ENCODE assay signal across 9 mouse cellular contexts in genomic region chr11:114791891-114792411, GRCm38 (mm10). TPM values are rescaled to one million over a fixed set of nuclear protein-coding genes. Genes with fewer than 3 reads are reported as not detected.
DNase-seq lines count a peak whose midpoint lies in the region; ATAC-seq and TF ChIP-seq lines count a peak whose summit lies in the region.
"Had no signal": no experiment of that assay in that cellular context is flagged by ENCODE, and none has a peak within 500 bp of the region (broad histone marks: within the 10 kb centered on the region; RNA-seq: fewer than 3 reads in every experiment).

No protein-coding gene starts in this region.

- 0 out of 2 replicates have a peak overlapping the region, but pooled peaks have one; percentile 16 for H3K9ac ChIP-seq in limb, embryonic 14.5 days (ENCODE audit: low read depth, low read length, severe bottlenecking)

- peak; percentile 26 to 37 for DNase-seq in layer of hippocampus, adult 2 months (ENCODE audit: low spot score in 2 of 2)
- DNase-seq in layer of hippocampus, adult 9-10 months (ENCODE audit: low spot score): no peak
- peak; percentile 85 for DNase-seq in cerebellum, adult 9-11 months
- DNase-seq in frontal cortex, postnatal 14 days (ENCODE audit: low spot score in 2 of 2): peak; percentile 30 to 48
- peak; percentile 40 for DNase-seq in limb, embryonic 14.5 days (ENCODE audit: low spot score)
- peak; percentile 49 for DNase-seq in retina, postnatal 7 days (ENCODE audit: low read depth, low spot score)
- no peak for DNase-seq in urinary bladder, postnatal 36 days (ENCODE audit: low spot score in 2 of 2)
- no peak for DNase-seq in gastrocnemius, adult 8-10 months (ENCODE audit: low spot score in 2 of 2)

- H3K36me3 ChIP-seq in limb, embryonic 14.5 days (ENCODE audit: control insufficient read depth, insufficient read depth, low read length): no peaks in the 10 kb centered on the region

- H3K4me1 ChIP-seq in limb, embryonic 14.5 days (ENCODE audit: control insufficient read depth, insufficient read depth, low read length): peaks cover 7% of the 10 kb centered on the region; the same call in 1 of the 2 replicates

- TF ChIP-seq POLR2A in limb, embryonic 14.5 days (IDR thresholded peaks at IDR 0.05; ENCODE audit: borderline replicate concordance, extremely low read depth, insufficient read depth, insufficient read length): no peak

- no peak for ATAC-seq in limb, embryonic 14.5 days (ENCODE audit: low FRiP score, low read depth)

- no peaks in the 10 kb centered on the region for H3K9me3 ChIP-seq in limb, embryonic 14.5 days (ENCODE audit: control insufficient read depth, low read length)

- peak overlapping the region; percentile 87 for H3K4me2 ChIP-seq in limb, embryonic 14.5 days (replicated peaks; ENCODE audit: low read depth, low read length, severe bottlenecking)

- no peak for TF ChIP-seq CTCF in layer of hippocampus, adult 2 months (conservative IDR thresholded peaks at IDR 0.05)

- H3K27me3 ChIP-seq in limb, embryonic 14.5 days (ENCODE audit: control insufficient read depth, insufficient read depth, low read length): peaks cover 70% of the 10 kb centered on the region

- peak overlapping the region; percentile 65 for H3K4me3 ChIP-seq in layer of hippocampus, adult 2 months
- peak overlapping the region; percentile 45 for H3K4me3 ChIP-seq in limb, embryonic 14.5 days (replicated peaks; ENCODE audit: low read length)

- 1% methylated on average over 29 of the region's 59 CpGs for whole genome bisulfite sequencing in limb, embryonic 14.5 days

- H3K27ac ChIP-seq in layer of hippocampus, adult 2 months: peak overlapping the region; percentile 88
- H3K27ac ChIP-seq in limb, embryonic 14.5 days (replicated peaks; ENCODE audit: low read depth, low read length): no peak overlapping the region
- H3K27ac ChIP-seq: macrophage had no signal

RNA-seq across cellular contexts. Expression of gene Btbd17, which starts 3.8 kb away (rescaled TPM):
- total RNA-seq in layer of hippocampus, adult 2 months (2021): 10 to 100 TPM; 21.7 to 22.9 TPM
- polyA plus RNA-seq in limb, embryonic 14.5 days (2012; rRNA removed): 2.7 and 3.2 TPM in 2 replicates
- 1.00 and 1.4 TPM in 2 replicates for polyA plus RNA-seq in limb, embryonic 14.5 days (2014; fragmentation: Nextera tagmentation; extraction: Ambion mirVana)
- total RNA-seq in gastrocnemius, adult 8-10 months (2022): not detected
- polyA plus RNA-seq: macrophage had no signal

RNA-seq across cellular contexts. Expression of gene Gpr142, which starts 6.8 kb away (rescaled TPM):
- total RNA-seq in layer of hippocampus, adult 2 months (2021): not detected
- polyA plus RNA-seq in limb, embryonic 14.5 days (2012; rRNA removed): 0.19 TPM in 1 of 2 replicates, not detected in the other
- not detected in 2 replicates for polyA plus RNA-seq in limb, embryonic 14.5 days (2014; fragmentation: Nextera tagmentation; extraction: Ambion mirVana)
- total RNA-seq in gastrocnemius, adult 8-10 months (2022): not detected
- polyA plus RNA-seq: macrophage had no signal

RNA-seq across cellular contexts. Expression of gene Kif19a, which starts 26.8 kb away (rescaled TPM):
- total RNA-seq in layer of hippocampus, adult 2 months (2021): 1 to 10 TPM; 2.9 to 5.4 TPM
- 0.93 and 1.1 TPM in 2 replicates for polyA plus RNA-seq in limb, embryonic 14.5 days (2012; rRNA removed)
- 0.17 and 0.39 TPM in 2 replicates for polyA plus RNA-seq in limb, embryonic 14.5 days (2014; fragmentation: Nextera tagmentation; extraction: Ambion mirVana)
- total RNA-seq in gastrocnemius, adult 8-10 months (2022): under 1 TPM in 3 of 4 experiments, not detected in 1; 0.62 to 0.82 (median 0.67) TPM

RNA-seq across cellular contexts. Expression of gene Gprc5c, which starts 59.0 kb away (rescaled TPM):
- total RNA-seq in layer of hippocampus, adult 2 months (2021): 1 to 10 TPM; 4.7 to 5.4 TPM
- 34.1 and 48.8 TPM in 2 replicates for polyA plus RNA-seq in limb, embryonic 14.5 days (2012; rRNA removed)
- polyA plus RNA-seq in limb, embryonic 14.5 days (2014; fragmentation: Nextera tagmentation; extraction: Ambion mirVana): 35.5 and 42.3 TPM in 2 replicates
- 10 to 100 TPM; 31.9 to 49.5 (median 39.2) TPM for total RNA-seq in gastrocnemius, adult 8-10 months (2022)

Comparison
In these comparisons a context has a peak if more than half of its experiments do, and no peak if none do; other contexts are left out.
1. DNase-seq: peak in layer of hippocampus, adult 2 months (2 of 2), cerebellum, adult 9-11 months (single experiment), frontal cortex, postnatal 14 days (2 of 2), limb, embryonic 14.5 days (single experiment) and retina, postnatal 7 days (single experiment); none in layer of hippocampus, adult 9-10 months (single experiment), urinary bladder, postnatal 36 days (0 of 2) and gastrocnemius, adult 8-10 months (0 of 2).
2. RNA of gene Btbd17, which starts 3.8 kb away (total RNA-seq): 21.7 to 22.9 TPM in layer of hippocampus, adult 2 months; not detected in gastrocnemius, adult 8-10 months; every median in the first group is over 10 times any median in the second.